Mouse (Mus musculus) large intestine, adult 2 months (tissue): ENCODE data around the gene Npsr1. TPM values are rescaled to one million over a fixed set of nuclear protein-coding genes. Genes with fewer than 3 reads are reported as not detected.

ENCODE experiments used
- DNase-seq: peaks from one replicate; pipeline ENCODE4 v3.0.0-alpha.2; 2012; ENCODE audit warnings: low read depth, low spot score
- WGBS: fragments of 180-500 bp; shearing (Covaris S2); methylation state at CpG from one replicate; pipeline ENCODE4 v1.1.7; 2018; 5-methylcytosine and 5-hydroxymethylcytosine counted together
- polyA plus RNA-seq: library from polyadenylated mRNA; depleted of rRNA; stranded (reverse); fragments of >200 nt; gene quantifications from 2 replicates; pipeline ENCODE4 v1.2.3, GENCODE M21; 2012

The Npsr1 gene
- polyA plus RNA-seq, 1 experiment: not detected

DNA sequence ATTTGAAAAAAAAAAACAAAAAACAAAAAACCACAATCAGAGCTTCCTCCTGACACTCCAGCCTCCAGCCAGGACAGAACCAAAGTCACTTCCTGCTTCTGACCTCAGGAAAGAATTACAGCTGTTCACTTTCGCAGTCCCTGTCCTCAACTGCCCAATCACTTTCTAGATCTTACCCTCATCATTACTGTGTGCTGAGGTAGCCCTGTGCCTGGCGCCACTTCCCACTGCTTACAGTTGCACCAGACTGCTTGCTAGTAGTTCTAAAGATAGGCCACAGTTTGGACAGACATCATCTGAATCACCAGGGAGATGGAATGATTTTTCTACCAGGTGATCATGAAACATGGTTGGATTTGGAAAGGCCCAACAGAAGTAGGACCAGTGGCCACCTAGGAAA, 251.7 kb downstream of the Npsr1 start:
- WGBS: 80% methylated on average over 2 of the region's 2 CpGs
- DNase-seq: no peak

DNA sequence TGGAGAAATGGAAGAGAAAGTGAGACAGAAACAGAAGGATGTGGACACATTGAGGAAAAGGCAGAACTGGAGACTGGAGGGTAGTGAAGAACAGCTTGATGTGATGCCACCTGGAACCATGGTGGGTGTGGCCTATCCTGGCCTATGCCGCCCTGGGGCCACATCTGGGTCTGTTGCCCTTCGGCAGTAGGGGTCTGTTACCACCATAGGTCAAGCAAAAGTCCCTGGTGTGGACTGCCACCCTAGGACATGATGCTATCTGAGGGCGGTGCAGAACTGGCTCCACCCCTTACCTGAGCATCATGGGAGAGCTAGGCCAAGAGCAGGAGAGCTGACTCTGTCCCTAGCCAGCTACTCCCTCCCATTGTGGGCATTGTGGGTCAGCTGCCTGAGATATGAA, 253.6 kb downstream of the Npsr1 start:
- DNase-seq: no peak
- 68% methylated on average over 3 of the region's 3 CpGs for WGBS
